Mouse (Mus musculus) embryo, embryonic 11.5 days (tissue): ENCODE data around the gene Kcnk3.

ENCODE experiments used
- DNase-seq: peaks from one replicate; pipeline ENCODE4 v3.0.0-alpha.2; 2012; ENCODE audit warnings: low read depth, low spot score

The Kcnk3 gene

DNA sequence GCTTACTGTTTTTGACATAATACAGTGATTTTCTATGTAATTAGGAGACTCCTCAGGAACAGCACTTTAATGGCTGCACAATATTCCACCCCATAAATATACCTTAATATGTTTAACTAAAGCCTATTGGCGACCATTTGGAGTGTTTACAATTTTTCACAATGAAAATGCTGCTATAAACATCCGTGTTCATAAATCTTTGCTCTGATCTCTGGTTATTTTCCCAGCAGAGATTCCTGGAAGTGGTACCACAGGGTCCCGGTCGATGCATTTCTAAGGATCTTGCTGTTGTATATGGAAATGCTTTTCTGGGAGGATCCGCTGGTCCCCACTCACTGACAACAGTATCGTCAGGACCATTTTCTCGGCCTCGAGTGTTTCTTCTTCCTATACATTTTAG, 25.3 kb downstream of the Kcnk3 start:
- DNase-seq, result no peak

DNA sequence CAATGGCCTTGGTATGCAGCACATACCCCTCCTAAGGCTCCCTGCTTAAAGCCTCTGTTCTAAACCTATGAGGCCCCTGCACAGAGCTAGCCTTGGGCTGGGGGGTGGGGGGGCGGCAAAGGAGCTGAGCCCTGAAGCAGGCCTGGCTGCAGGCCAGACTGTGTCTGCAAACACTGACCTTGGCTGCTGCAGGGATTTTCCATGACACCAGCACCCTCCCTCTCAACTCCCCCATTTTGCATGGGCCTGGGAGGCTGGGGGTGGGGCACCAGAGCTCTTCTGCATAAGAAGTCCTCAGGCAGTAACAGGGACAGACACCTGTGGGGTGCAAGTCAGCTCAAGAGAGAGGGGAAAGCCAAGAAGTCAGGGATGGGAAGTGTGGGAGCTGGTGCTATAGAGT, 26.3 kb downstream of the Kcnk3 start:
- no peak for DNase-seq

DNA sequence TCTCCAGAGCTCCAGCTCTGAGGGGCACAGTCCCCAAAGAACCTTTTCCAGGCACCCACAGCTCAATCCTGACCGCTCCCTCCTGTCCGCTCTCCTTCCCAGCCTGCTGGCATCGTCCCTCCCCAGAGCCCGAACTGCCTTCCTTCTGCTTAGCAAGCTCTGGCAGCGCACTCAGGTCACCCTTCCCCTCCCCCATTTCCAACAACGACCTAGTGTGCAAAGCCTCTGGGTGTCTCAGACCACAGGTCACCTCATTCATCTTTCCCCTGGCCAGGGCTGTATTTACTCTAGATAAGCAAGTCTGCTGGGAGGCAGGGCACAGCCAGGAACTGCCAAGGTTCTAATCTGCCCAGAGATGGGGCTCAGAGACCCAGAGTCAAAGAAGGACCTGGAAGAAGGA, 27.4 kb downstream of the Kcnk3 start:
- no peak for DNase-seq

DNA sequence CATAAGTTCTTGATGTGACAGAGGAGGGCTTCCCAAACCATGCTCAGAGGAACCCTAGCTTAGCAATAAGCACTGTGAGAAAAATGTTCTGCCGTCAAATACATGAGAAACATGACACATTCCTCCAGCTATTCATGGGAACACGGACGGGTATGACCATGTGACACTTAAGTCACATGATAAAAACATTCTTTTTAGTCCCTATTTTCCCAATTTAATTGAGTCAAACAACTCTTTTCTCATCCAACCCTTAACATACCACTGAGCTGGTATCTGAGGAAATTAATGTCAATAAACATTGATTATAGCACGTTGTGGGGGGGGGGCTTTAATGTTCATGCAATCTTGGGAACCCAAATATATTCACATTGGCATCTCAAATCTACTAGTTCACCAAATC, 27.8 kb downstream of the Kcnk3 start:
- no peak for DNase-seq

DNA sequence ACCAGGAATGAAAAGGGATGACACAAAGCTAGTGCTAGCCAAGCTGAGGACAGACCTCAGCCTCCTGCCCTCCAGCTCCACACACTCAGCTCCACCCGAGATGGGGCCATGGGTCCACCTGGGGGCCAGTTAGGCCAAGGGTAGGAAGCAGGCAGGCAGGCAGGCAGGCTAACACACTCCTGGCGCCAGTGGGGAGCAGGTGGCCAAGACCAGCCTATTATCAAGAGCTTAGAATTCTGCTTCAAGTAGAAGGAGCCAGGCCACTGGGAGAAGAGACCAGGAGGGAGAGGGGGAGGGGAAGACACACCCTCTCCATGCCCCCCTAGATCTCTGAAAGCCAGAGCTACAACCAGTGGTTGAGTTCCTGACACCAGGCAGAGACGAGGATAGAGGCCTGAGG, 28.7 kb downstream of the Kcnk3 start:
- DNase-seq, result no peak

DNA sequence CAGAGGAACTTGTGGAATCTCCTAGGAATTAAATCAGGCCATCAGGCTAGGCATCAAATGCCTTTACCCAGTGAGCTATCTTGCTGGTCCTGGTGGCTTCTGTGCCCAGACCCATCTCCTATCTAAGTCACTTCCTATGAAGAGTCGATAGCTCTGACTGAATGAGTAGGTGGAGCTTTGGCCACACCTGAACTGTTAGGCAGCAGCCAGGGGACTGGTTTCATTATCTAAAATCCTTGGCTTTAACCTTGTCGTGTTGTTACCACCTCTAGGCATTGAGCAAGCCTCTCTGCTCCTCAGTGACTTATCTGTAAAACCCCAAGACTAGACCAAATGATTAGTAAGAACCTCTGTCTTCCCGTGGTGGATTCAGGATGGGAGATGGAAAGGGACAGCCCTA, 29.4 kb downstream of the Kcnk3 start:
- DNase-seq, result no peak

DNA sequence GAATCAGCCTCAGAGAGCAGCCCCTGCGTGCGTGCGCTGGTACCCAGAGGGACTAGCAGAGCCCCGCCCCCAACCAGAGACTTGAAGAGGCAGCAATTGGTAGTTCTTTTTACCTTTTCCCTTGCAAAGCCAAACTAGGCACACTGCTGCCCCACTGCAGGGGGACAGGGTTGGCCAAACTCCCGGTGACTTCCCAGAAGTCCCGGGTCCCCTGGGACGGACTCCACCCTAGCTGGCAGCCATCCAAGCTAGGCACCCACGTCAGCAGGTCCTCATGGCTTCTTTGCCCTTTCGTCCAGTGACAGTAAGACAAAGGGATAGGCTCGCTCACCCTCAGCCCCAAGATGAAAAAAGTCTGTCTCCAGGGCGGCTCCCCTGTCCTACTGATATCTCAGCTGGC, 29.9 kb downstream of the Kcnk3 start:
- DNase-seq, result no peak

DNA sequence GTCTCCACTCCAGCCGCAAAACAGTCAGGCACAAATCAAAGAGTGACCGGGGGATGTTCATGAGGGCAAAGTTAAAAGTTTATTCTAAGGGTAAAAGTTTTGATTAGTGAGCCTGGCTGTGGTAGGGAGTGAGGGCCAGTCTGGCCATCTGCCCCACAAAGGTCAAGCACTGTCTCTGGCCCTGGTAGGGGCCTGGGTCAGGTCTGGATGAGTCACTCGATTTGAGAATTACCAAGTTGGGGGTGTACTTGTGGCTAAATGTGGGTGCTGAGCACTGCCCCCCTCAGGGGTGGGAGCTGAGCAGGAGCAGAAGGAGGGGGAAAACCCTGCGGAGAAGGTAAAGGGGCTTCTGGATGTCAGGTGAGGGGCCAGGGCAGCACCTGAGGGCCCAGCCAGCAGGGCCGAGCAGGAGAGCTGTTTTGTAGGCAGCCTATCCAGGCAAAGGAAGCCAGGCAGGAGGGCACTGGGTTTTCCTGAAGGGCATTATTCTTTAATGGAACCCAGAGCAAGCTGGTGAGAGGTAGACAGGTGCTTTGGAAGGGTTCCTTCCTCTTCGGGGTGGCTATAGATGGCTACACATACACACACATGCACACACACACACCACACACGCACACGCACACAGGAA, 30.5 kb downstream of the Kcnk3 start:
- DNase-seq, result no peak

DNA sequence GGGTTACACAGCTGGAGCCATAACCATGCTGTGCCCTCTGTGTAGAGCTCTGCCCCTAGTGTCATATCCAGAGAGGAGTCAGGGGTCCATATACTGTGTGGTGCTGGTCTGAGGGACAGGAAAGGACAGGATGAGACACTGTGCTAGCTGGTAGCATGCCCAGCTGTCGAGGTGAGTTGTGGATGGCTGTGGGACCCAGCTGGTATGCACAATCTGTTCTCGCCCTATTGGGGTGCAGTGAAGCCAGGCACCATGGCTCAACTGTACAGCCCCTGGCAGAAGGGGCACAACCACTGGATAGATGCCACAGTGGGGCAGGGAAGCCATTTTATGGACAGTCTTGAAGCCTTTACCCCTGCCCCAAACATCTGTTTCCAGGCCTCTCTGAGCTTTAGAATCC, 31.2 kb downstream of the Kcnk3 start:
- DNase-seq, result no peak

DNA sequence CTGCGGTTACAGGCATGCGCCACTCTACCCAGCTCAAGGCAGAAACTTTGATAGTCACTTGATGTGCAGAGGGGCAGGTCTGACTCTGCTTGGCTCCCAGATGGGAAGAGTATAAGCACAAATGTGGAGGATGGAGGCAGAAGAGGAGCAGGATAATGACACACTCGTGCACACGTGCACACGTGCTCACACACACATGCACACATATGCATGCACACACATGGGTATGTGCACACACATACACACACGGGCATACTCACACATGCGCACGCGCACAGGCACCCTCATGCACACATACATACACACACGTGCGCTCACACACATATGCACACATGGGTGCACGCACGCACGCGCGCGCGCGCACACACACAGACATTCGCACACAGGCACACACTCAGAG, 32.6 kb downstream of the Kcnk3 start:
- DNase-seq, result no peak

DNA sequence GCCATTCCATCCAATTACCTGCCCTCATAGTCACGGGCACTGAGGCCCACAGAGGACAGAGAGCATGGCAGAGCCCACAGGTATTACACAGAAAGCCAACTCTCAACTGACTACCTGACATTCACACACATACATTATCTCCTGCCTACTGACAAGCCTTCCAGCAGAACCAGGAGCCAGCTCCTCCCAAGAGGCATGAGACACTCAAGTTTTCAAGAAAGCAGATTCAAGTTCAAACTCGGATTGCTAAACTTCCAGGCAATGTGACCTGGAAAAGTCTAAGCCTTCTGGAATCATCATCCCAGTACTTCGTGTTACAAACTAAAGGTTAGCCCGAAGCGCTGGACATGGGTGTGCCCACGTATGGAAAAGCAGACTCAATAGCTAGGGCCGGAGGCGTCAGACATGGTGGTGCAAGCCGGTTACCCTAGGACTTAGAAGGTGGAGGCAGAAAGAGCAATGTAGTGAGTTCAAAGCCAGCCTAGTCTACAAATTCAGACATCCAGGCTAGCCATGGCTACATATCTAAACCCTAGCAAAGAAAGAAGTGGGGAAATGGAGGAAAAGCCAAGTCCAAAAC, 33.3 kb downstream of the Kcnk3 start:
- DNase-seq, result no peak

DNA sequence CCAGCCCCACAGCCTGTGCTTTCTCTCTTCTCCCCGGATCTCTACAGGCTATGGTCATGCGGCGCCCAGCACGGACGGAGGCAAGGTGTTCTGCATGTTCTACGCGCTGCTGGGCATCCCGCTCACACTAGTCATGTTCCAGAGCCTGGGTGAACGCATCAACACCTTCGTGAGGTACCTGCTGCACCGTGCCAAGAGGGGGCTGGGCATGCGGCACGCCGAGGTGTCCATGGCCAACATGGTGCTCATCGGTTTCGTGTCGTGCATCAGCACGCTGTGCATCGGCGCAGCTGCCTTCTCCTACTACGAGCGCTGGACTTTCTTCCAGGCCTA, 33.8 kb downstream of the Kcnk3 start:
- DNase-seq, result no peak

DNA sequence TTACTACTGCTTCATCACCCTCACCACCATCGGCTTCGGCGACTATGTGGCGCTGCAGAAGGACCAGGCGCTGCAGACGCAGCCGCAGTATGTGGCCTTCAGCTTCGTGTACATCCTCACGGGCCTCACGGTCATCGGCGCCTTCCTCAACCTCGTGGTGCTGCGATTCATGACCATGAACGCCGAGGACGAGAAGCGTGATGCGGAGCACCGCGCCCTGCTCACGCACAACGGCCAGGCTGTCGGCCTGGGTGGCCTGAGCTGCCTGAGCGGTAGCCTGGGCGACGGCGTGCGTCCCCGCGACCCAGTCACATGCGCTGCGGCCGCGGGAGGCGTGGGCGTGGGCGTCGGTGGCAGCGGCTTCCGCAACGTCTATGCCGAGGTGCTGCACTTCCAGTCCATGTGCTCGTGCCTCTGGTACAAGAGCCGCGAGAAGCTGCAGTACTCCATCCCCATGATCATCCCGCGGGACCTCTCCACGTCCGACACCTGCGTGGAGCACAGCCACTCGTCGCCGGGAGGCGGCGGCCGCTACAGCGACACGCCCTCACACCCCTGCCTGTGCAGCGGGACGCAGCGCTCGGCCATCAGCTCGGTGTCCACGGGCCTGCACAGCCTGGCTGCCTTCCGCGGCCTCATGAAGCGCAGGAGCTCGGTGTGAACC, 34.3 kb downstream of the Kcnk3 start:
- no peak for DNase-seq

DNA sequence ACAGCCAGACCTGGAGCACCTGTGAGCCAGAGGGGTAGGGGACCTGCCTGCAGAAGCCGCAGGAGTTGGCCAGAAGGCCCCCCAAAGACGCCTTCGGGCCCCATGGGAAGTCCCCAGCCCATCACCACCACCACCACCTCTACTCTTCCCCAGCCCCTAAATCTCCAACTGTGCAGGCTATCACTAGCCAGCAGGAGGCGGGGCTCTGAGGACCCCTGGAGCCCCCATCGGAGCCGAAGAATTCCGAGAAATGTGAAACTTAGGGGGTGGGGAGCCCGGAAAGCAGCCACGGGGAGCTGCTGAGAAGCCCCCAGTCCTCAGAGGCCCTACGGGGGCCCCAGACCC, 34.8 kb downstream of the Kcnk3 start:
- DNase-seq, result no peak

DNA sequence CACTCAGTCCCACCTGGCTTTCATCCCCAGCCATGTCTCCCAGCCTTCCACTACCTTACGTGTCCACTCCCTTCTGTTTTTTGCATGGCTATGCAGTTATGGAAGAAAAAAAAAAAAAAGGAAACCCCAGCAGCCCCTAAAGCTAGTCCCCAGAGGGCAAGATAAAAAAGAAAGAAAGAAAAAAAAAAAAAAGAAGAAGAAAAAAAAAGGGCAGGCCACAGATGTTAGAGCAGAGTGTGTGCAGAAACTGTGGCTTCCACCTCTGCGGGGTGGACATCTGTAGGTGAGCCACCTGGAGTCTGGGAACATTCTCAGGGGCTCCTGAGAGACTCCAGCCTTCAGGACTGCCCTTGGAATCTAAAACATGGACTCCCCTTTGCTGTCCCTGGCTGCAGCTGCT, 35.4 kb downstream of the Kcnk3 start:
- no peak for DNase-seq

DNA sequence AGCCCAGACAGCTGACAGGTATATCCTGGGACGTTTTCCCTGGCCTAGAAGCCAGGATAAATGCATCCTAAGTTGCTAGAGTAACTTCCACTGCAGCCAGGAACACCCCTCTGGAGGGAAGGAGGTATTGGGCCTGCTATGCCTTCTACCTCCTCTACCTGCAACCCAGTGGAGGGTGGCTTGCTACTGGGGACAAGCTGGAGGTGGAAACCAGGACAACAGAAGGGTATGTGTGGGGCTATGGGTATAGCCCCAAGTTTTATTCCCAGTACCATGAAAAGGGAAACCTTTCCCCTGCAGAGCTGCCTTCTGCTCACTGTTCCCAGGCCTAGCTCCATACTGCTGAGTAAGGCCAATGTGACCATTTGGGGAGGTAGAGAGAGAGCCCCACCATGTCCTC, 36.3 kb downstream of the Kcnk3 start:
- DNase-seq, result no peak

DNA sequence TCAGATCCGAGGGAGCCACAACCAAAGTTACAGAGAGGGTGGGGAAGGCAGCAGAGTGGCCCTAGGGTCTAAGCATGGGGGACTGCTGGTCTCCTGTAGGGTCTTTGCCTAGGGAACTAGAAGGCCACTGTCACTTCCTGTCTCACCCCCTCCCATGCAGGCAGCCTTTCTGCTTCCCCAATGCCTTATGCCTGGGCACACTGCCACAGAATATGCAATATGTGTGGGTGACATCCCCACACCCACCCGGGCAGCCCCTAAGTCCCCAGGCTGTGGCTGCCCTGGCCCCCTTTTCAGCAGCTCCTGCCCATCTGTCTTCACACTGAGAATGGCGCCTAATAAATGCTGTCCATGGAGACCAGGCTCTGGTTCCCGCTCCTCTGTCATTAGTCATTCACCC, 36.9 kb downstream of the Kcnk3 start:
- no peak for DNase-seq

DNA sequence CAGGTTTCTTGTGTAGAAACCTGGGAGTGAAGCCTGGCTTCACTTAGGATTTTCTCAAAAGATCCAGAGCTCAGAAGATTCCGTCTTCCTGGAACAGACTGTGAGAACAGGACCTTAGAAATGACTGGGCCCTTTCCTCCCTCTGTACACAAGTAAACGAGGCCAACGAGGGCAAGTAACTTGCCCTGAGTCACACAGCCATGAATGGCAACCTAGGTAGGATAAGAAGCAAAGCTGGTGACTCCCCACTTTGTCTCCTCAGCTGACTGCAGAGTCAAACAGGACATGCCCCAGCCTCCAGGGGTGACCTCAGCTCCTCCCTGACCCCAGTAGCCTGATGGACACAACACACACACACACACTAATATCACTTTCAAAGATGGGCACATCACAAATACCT, 37.4 kb downstream of the Kcnk3 start:
- no peak for DNase-seq

DNA sequence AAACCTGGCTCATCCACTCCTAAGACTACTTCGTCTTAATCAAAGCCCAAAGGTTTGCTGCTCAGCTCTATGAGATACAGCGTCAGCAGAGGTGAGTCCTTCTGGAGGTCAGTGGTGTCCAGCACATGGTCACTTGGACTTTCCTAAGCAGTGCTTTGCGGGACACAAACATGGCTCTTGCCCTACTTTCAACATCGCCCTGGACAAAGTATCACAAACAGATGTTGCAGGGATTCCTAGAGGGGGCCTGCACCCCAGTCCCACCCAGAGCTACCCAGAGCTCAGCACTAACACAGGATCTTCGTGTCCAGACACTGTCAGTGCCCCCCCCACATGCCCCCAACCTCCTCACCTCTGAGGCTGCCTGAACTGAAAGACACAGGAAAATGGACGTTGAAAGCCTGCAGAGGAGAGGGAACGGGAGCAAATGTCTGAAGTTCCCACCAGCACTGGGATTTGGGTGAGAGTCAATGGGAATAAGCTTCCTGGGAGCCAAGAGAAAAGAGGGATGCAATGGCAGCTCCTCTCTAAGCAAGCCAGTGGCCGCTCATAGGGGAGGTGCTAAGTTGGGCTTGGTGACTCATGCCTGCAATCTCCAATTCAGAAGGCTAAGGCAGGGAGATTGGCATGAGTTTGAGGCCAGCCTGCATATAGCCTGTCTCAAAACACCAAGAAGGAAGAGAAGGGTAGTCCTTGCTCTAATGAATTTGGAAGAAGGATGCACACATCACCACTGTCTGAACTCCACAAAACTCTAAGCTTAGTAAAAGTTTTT, 38.5 kb downstream of the Kcnk3 start:
- DNase-seq, result no peak

DNA sequence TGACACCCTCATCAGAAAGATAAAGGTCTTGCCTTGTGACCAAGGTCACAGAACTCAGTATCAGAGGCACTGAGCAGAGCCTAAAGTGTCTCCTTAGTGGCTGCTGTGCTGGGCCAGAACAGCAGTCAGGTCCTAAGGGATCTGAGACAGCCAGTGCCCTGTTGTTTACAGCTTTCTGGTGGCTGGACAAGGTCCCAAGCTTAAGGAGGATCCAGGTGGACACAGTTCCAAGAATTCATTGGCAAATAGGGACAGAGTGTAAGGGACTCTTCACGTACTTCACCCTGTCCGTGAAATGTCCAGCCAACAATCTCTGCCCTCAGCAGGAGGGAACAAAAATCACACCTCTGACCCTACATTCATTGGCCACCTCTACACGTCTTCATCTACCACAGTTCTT, 40.5 kb downstream of the Kcnk3 start:
- DNase-seq, result no peak

DNA sequence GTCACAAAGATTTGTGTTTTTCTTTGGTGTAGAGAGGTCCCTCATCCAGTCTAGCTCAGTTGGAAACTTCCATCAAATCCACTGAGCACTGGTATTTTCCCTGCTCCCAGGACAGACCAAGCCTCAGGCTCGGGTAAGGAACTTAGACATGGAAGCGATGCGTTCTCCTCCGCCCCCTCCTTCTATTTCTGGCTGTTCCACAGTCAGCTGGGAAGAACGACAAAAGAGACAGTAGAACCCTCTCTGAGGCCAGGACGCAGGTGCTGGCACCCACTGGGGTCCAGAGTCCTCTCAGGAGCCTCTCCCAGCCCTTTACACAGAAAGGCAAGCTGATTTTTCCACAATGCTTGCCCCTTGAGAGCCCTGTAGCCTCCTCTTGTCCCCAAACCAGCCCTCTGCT, 42.4 kb downstream of the Kcnk3 start:
- no peak for DNase-seq

DNA sequence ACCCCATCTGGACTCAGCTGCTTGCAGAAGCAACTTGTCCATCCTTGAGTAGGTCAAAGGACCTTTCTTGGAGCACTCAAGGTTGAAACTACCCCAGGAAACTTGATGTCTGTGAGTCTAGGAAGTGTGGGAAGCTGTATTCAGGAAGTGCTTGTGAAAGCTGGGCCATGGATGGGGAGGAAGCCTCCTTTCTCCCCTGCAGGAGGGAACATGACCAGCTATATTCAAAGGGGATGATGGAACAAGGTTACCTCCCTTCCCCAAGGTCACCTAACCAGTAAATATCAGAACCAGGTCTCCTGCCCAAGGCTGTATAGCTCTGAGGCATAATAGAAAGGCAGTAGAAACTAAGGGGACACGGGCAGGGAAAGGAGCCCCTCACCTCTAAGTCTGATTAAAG, 44.2 kb downstream of the Kcnk3 start:
- no peak for DNase-seq

DNA sequence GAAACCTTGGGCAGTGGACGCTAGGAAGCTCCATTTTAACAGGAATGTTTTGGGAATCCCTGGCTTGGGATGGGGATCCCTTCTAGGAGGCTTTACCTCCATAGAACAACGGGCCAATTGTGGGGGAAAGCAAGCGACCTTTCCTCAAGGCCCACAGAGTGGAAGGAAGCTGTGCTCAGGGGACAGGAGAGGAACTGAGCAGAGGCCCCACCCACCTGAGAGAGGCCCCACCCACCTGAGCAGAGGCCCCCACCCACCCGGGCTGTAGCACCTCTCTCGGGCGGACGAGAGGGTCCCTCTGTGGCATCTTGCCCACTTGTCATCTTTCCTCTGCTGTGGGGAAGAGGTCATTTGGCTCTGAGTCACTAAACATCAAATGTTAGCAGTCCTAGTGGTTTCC, 49.0 kb downstream of the Kcnk3 start:
- DNase-seq, result no peak
